Mouse (Mus musculus) kidney, adult 11 months (tissue): ENCODE measurements around the gene Frmd4b.
A peak's percentile ranks its signal among the peaks of the same experiment; 100 is the strongest.

Experiments
- DNase-seq: peaks from one replicate; pipeline ENCODE4 v3.0.0; 2022

The Frmd4b gene

DNA sequence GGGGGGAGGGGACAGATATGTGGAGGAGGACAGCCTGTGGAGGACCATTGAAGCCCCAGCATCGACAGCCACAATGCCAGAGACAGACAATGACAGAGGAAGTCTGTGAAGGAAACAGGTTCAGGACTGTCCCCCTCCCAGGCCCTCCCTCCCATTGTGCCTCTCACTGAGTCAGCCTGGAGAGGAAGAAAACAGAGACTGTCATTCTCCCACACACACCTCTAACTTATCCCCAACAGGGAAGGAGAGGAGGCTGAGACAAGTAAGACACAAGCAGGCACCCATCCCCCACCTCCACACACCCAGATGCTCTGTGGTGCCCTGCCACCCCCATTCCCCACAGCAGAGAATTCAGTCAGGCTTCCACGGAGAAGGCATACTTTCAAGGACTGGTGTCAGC is 98.9 kb downstream of the Frmd4b start:
- DNase-seq, result peak; percentile 17

DNA sequence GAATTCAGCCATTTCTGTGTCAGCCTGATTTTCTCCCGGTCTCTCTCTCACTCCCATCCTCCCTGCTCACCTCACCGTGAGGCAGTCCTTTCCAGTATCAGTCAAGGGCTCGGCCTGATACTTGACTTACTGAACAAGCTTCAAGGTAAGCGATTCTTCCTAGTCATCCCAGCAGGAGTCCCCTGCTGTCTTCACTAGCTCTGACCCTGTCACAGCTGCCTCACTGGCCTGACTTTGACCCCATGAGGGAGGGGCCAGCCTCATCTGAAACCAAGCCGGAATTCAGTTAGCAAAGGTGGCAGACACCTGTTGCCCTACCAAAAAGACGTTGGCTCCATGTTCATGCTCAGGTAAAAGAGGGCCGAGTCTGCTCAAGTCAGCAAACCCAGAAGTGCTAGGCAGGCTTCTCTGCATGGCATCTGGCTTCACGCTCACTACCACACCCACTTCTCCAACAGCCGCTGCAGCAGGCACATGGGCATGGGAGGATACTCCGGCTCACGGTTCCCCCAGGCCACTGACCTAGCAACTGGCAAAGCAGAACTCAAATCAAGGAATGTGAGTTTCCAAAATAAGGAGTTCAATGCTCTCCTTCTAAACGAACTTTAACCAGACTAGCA is 99.6 kb downstream of the Frmd4b start:
- peak; percentile 27 for DNase-seq

DNA sequence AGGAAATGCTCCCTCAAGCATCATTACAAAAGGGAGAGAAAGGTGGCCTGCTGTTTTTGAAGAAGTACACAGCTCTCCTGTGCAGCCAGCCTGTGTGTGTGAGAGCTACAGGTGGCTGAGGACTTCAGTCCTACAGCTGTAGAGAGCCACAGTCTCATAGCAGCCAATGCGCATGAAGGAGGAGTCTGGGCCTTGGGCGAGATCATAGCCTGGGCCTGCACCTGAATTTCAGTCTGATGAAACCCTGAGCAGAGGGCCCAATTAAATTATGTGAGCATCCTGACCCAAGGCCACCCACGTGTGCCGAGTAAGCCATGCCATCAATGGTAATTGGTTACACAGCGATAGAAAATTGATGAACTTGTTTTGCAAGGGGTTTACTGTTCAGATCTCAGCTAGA is 100.4 kb downstream of the Frmd4b start:
- DNase-seq, result no peak

DNA sequence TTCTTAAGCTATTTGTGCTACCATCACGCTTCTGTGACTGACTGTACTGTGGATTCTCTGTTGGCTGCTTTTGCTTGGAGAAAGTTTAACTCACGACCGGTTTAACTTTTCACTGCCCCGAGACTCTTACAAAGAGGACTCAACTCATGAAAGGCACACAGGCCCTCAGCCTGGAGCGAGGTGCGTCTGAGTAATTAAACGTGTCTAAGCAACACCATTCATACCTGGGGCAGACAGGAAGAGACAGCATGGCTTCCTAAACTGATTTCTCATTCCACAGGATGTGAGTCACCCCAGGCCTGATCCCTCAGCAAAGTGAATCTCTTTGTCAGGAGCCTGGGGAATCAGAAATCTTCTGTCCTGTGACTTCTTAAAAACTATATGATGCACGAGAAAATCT is 106.6 kb downstream of the Frmd4b start:
- DNase-seq, result peak; percentile 68

DNA sequence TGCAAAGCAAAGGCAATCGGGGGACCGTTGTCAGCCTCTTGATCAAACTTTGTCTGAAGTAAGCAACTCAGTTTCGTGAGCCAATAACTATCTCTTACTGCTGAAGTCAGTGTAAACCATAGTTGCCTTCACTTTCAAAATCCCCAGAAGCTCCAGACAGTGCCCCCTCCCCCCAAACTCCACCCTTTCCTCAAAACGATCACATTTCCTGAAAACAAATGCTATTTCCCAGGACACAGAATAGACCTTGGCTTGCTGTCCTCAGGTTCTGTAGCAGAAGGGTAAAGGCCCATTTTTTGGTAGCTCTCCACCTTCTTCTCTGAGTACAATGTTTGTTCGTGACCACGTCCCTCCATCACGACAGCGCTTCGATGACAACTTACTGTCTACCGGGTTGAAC is 107.9 kb downstream of the Frmd4b start:
- peak; percentile 48 for DNase-seq

DNA sequence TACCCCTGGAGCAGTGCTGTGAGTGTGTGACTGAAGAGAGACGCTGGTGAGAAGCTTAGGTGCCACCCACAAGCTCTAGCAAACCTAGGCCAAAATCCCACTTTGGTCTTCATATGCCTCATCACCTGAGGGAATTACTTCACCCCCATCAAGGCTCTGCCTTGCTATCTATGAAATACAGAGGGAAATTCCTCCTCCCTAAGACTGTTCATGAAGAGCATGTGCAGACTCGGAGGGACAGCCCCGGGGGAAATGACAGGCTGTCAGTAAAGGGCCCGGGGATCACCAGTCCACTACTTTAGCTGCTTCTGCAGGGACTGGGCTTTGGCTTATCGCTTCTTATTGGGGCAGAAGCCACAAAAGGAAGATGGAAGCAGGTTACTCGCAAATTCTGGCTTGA is 108.9 kb downstream of the Frmd4b start:
- no peak for DNase-seq

DNA sequence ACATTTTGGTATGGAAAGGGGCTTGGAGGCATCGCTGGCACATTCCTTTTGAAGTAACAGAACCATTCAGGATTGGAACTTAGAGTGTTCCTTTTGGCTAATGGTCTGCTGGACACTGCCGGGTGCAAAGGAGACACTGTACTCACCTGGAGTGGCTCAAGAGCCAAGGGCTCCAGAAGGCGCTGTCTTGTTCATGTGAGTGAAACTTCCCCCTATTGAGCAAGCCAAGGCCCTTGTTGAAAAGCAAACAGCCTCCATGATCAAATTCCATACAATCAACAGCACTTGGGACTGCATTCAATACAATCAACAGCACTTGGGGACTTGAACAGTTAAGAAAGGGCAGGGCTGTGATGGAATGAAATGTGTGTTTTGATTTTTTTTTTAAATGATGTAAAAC is 109.4 kb downstream of the Frmd4b start:
- DNase-seq, result no peak

DNA sequence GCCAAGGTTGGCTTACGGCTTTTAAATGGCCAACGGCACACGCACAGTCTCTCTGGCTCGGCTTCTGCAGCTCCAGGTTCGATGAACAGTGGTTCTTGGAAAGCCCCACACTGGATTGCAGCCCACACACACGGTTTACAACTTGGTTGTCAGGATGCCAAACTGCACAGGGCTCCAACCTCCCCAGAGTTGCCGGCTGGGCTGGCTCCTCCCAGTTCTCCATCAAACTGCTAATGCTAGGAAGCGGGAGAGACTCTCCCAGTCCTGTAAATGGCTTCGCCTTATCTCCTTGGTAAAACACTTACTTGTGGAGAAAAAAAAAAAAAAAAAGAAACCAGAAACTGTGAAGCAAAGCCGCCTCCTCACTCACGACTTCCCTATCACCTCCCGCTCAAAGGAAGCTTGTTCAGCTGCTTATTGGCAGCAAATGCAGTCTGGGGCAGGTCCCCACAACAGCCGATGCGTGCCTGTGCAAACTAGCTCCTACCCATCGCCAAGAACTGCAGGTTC is 111.1 kb downstream of the Frmd4b start:
- peak; percentile 81 for DNase-seq

DNA sequence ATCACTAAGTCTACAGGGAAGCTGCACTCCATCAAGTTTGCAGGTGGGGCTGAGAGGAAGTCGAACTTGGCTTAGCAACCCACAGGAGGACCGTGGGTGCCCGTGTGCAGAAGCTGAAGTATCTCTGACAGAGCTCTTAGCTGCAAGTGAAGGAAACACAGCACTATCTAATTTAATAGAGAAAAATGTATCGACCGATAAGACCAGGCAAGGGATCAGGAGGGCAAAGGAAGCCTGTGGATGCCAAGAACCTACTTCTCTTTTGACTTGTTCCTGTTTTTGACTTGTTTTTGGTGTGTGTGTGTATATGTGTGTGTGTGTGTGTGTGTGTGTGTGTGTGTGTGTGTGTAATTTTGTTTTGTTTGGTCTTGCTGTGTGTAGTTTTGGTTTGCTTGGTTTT is 112.7 kb downstream of the Frmd4b start:
- no peak for DNase-seq

DNA sequence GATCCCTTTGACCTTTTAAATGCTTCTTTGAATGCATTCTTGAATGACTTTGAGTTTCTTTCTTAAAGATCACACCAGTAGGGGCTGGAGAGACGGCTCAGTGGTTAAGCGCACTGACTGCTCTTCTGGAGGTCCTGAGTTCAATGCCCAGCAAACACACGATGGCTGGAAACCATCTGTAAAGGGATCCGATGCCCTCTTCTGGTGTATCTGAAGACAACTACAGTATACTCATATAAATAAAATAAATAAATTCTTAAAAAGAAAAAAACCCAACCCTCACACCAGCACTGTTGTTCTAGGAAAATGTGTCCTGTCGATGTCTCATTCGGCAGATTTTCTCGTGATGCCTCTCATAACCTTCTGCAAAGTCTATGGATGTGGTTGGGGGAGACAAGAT is 116.3 kb downstream of the Frmd4b start:
- no peak for DNase-seq

DNA sequence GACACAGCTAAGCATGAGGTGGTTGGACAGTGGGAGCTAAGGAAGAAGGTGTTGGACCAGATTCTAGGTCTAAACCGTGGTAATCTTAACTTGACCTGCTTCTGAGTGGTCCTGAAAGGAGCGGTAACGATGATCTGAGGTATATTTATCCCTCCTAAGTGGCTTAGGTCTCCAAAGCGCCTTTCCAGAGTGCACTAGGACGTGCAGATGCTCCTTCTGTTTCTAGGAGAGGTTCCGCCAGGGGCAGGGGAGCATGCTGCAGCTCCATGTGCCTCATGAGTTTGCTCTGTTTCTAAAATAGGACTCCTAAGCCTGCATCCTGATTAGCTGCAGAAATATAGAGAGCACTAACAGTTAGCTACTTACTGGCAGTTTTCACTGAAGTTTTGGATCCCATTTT is 117.1 kb downstream of the Frmd4b start:
- DNase-seq, result no peak

DNA sequence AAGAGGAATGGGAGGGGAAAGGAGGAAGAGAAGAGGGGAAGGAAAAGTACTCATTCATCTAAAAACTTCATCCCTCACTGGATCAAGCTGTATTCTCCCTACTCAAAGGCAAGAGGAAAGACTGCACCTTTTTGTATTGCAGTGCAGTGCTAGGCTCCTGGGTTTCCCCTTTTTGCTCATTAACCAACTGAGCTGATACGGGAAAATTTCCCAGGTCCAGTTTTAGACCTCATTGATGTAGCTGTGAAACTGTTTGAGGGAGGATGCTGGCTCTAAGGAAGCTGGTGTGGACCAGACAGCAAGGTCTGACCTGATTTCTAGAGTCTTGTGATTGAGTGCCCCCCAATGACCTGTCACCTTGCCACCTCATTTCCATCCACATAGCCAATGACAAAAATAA is 121.3 kb downstream of the Frmd4b start:
- DNase-seq, result no peak

DNA sequence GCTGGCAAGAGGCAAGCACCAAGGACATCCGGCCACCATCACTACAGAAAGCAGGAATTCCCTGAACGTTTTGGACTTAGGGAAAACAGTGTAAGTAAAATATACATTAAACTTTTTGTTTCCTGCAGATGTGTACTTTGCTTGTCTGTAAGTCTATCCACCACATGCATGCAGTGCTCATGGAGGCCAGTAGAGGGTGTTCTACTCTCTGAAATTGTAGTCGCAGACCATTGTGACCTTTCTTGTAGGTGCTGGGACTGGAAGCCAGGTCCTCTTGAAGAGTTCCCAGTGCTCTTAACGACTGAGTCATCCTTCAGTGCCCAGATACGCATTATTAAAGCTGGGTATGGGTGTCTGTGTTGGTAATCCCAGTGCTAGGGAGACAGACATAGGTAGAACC is 126.3 kb downstream of the Frmd4b start:
- no peak for DNase-seq

DNA sequence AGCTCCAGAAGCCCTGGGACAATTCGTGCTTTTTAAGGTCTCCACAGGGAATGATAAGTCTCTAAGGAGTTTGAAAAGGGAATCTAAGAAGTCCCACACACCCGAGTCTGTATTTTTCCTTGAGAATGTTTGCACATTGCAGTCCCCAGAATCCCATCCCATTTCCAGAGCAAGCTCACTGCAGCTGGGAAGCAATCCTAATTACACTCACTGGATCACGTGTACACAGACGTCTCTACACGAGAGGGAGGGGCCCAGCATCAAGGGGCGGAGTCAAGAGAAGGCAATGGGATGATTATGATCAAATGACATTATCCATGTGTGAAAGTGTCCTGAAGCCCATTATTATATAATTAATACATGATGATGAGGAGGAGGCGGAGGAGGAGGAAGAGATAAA is 128.5 kb downstream of the Frmd4b start:
- peak; percentile 55 for DNase-seq

DNA sequence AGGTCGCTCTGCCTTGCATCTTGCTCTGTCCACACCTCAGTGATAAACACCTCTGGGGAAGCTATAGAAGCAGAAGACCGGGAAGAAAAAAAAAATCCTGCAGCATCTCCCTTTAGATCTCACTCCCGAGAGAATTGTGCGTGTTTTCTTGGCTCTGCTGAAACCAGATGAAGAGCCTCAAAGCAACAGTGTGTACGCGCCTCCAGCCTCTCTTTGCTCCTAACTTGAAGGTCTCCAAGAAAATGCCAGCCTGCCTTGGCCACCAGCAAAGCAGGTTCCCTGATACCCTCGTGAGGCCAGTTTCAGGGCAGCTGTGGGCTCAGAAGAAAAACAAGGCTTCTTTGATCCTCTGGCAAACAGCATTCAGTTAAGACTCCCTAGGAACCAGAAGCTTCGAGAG is 129.1 kb downstream of the Frmd4b start:
- no peak for DNase-seq

DNA sequence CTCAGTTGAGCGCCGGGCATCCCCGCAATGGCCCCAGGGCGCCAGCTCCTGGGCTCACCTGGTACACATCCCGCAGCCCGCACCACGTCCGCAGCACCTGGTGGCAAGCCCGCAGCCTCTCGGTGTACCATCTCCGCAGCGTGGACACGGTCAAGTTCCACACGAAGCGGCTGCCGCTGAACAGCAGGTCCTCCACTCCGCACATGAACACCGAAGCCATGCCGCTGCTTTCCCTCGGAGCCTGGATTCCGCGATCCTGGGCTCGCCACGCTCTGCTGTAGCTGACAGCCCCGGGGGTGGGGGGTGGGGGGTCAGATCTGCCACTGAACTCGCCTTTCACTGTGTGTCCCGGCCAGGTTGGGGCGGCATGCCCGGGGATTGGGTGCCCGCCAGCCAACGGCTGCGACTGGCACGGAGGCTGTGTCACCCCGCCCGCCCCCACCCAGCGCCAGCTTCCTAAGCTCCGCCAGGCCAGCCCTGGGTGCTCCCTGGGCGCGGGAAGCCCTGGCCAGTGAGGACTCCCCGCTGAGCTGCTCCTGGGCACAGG is 129.7 kb downstream of the Frmd4b start:
- peak; percentile 86 for DNase-seq

DNA sequence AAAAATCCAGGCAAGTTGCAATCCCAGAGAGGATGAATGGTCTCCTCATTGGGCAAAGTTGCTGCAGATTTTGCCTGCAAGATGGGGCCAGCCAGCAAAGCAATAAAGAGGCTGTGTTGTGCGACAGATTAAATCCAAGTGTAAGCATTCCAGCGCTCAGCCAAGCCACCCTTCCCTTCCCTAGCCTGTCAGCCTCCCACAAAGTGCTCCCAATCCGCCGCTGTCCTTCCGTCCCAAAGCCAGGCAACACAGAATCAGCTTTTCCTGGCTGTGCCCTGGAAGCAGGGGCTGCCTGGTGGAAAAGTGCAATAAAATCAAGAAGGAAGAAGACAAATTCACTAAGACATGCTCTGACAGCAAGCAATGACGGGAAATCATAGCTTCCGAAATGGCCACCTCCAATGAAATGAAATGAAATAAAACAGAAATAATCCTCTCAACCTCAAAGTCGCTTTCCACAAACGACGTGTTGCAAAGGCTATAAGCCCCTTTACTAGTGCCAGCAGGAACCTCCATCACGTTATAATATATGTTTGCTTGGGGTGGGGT is 130.5 kb downstream of the Frmd4b start:
- DNase-seq, result no peak

DNA sequence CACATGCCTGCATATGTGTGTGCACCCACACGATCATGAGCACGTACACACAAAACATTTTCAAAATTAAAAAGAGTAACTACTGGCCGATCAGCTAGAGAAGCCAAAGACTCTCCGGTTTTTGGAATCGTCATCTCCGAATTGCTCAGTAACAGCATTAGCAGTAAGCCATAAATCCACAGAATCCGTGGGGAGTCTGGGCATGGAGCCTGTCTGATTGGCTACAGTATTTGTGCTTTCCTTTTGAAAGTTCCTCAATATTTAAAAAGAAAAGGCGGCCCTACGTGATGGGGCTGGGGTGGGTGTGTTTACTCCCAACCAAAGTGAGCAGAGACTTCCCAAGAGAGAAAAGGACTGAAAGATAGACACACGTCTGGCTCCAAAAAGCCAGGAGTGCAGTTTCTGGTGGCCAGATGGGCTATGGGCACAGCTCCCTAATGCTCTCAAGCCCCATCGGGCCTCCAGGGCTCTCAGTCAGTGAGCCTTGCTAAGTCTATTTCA is 131.4 kb downstream of the Frmd4b start:
- no peak for DNase-seq

DNA sequence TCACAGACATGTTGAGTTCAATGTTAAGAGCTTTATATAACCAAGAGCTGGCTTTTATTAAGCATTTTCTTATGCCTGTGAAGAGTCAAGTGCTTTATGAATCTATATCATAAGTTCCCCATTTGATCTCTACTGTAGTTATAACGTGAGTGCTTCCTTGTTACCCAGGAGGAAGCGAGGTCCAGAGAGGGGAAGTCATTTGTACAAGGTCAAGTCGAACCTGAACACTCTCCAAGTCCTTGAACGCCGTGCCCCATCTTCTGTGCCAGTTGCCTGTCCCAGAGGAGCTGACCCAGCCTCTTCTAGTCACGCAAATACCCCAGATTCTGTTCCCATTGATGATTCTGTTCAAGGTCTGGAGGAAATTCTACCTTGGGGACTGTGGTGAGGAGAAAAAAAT is 135.4 kb downstream of the Frmd4b start:
- no peak for DNase-seq

DNA sequence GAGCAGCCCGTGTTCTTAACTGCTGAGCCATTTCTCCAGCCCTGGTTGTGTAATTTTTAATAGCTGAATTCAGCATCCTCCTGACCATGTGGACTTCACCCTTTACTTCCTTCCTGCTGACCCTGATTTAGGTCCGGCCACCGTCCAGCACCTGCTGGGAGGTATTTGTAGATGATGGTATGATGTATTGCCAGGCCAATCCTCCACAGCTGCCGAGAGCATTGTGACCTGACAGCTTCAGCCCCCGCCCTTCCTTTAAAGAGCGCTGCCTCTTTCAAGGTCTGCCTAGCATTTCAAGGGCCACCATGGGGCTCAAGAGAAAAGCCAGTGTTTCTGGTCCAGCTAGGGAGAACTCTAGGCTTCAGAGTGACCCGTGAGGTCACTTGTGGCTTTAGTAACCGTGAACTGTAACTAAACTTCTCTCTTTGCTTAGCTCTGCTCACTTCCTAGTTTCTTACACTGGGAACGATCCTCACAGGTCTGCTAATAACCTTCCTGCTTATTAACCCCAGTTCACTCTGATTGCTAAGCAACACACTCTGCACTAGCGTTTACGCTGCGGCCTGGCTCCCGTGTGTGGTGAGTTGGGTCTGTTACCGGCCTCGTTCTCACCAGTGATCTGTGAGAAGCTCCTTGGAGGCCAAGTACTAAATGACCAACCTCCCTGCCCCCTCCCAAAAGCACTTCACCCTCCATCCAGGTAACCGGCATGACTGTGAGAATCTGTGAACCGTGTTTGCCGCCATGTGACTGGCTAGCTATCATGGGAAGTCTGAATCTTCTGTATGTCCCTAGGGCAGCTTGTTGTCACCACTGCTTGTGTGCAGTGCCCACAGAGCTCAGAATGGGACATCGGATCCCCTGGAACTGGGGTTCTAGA is 138.1 kb downstream of the Frmd4b start:
- peak; percentile 90 for DNase-seq

DNA sequence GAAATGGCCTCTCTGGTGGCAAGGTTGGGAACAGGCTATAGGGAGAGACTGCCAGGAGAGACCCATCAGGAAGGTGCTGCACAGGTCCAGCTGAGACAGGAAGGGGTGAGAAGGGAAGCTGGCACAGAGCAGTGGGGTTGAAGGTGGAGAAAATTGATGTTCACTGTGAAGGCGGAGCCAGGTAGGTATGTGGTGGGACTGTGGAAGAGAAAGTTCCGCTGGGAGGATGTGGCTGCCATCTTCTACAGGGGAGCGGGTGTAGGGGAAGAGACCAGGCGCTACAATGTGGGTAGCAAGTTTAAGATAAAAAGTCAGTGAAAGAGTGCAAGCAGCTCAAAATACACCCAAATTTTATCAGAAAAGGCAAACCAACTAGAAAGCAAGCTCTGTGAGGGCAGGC is 143.7 kb downstream of the Frmd4b start:
- no peak for DNase-seq

DNA sequence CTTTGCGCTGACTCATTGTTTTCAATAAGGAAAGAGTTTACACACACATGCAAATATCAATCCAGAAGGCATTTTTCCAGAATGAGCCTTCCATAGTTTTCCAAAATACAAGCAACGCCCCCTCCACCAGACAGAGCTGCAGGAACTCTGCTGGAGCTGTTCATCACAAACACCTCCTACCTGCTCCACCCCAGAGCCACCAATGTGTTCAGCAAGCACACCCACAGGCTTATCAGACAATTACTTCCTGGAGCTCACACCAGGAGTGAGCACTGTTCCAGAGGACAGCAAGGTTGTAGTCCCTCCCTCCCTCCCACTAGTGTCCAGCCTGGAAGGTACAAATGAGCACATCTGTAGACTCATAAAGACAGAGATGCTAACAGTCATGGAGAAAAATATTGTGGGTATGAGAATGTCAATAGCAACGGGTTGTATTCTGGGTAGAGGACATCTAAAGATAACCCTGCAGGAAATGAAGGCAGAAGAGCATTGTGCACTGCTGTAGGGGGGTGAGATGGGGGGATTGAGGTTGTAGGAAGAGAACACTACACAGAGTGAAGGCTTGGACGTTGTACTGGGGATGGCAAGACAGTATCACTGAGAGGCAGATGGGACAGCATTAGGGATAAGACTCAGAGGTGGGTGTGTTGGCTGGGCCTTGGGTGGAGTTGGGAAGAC is 144.3 kb downstream of the Frmd4b start:
- DNase-seq, result no peak

DNA sequence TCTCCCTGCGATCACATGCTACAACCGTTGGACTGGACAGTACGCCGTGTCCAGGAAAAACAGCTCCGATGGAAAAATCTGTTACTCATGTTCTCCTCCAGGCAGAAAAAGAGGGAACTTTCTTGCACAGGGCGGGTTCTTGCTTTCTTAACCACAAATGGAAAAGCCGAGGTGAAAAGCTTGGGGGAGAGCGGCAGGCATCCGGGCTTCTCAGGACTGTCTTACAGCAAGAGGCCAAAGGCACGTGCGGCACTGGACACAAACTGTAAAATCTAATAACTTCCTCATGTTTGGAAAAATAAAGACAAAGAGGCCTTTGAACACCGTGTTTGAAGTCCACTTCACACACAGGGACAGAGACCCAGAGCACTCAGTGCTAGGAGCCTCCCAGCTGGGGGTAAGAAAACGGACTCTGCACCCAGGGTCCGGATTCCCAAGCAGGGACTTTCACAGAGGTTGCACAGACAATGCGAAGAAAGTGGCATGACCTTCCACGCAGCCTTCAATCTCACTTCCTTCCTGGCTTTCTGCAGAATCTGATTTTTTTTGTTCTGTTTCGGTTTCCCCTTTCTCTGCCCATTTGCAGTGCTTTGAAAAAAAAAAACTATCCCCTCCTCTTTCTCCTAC is 153.3 kb downstream of the Frmd4b start:
- DNase-seq, result peak; percentile 89
